Mouse (Mus musculus): ENCODE measurements around the gene Figla.

- TF ChIP-seq CTCF (conservative IDR thresholded peaks at IDR 0.05; ENCODE audit: low read length) (no peak), POU5F1 (IDR thresholded peaks at IDR 0.05; ENCODE audit: borderline replicate concordance, low read length) (no peak), NANOG (IDR thresholded peaks at IDR 0.05; ENCODE audit: borderline replicate concordance, low read length) (no peak)
Measured at GRCm38 (mm10) chr6:86053594-86053993, 37.6 kb downstream of the Figla start.

Data from E14TG2a.4 (cell line).